8 mouse cellular contexts compared by ENCODE assay signal in genomic region chr9:67044551-67045305, GRCm38 (mm10). TPM values are rescaled to one million over a fixed set of nuclear protein-coding genes. Genes with fewer than 3 reads are reported as not detected.
A peak's percentile ranks its signal among the peaks of the same experiment; 100 is the strongest.
DNase-seq lines count a peak whose midpoint lies in the region; ATAC-seq and TF ChIP-seq lines count a peak whose summit lies in the region.

No protein-coding gene starts in this region.

- WGBS in bone marrow, adult 2 months = 15% methylated on average over 9 of the region's 9 CpGs
- 29% methylated on average over 9 of the region's 9 CpGs for WGBS in forebrain, embryonic 16.5 days
- 36% methylated on average over 9 of the region's 9 CpGs for WGBS in hindbrain, embryonic 15.5 days
- WGBS in small intestine, adult 2 months = 28% methylated on average over 9 of the region's 9 CpGs

- no peaks in the 10 kb centered on the region; the same call in 1 of the 2 replicates for H3K4me1 ChIP-seq in bone marrow, adult 2 months (ENCODE audit: control insufficient read depth, insufficient read depth, low read length)
- peaks cover 63% of the 10 kb centered on the region for H3K4me1 ChIP-seq in forebrain, embryonic 16.5 days (replicated peaks; ENCODE audit: control insufficient read depth, insufficient read depth, low read length)
- peaks cover 64% of the 10 kb centered on the region for H3K4me1 ChIP-seq in hindbrain, embryonic 15.5 days (replicated peaks)
- peaks cover 13% of the 10 kb centered on the region for H3K4me1 ChIP-seq in small intestine, adult 2 months (ENCODE audit: control insufficient read depth, insufficient read depth, insufficient read length, low read length)

- DNase-seq in adrenal gland, adult (ENCODE audit: inconsistent age in 2 of 2, low spot score in 1 of 2) = peak; percentile 77 to 86
- DNase-seq in adrenal gland, postnatal 4 days (ENCODE audit: low spot score in 2 of 2) = no peak
- peak; percentile 60 to 63 for DNase-seq in layer of hippocampus, postnatal 36 days
- DNase-seq in lung, postnatal 10 days = peak; percentile 86

- no peak overlapping the region for H3K4me2 ChIP-seq in forebrain, embryonic 16.5 days (ENCODE audit: low read length)
- H3K4me2 ChIP-seq in hindbrain, embryonic 15.5 days = peak overlapping the region; percentile 36; the same call in 1 of the 2 replicates

- peak; percentile 33; the same call in 1 of the 2 replicates for TF ChIP-seq CTCF in bone marrow, adult 2 months (IDR thresholded peaks at IDR 0.05; ENCODE audit: control insufficient read depth, insufficient read depth, low read length)
- TF ChIP-seq CTCF in small intestine, adult 2 months (IDR thresholded peaks at IDR 0.05; ENCODE audit: extremely low read depth, insufficient read length, insufficient replicate concordance, low read depth, low read length) = peak; percentile 57; the same call in 1 of the 2 replicates

- no peak overlapping the region for H3K9ac ChIP-seq in forebrain, embryonic 16.5 days (replicated peaks; ENCODE audit: low read depth, low read length)
- H3K9ac ChIP-seq in hindbrain, embryonic 15.5 days = no peak overlapping the region

- no peak overlapping the region for H3K27ac ChIP-seq in bone marrow, adult 2 months (ENCODE audit: control insufficient read depth, insufficient read depth, low read depth, low read length, poor library complexity)
- H3K27ac ChIP-seq in forebrain, embryonic 16.5 days (ENCODE audit: low read length) = no peak overlapping the region
- no peak overlapping the region for H3K27ac ChIP-seq in hindbrain, embryonic 15.5 days (replicated peaks)
- H3K27ac ChIP-seq in small intestine, adult 2 months (ENCODE audit: insufficient read depth, low read depth, low read length) = peak overlapping the region; percentile 51

- H3K9me3 ChIP-seq in forebrain, embryonic 16.5 days (ENCODE audit: control insufficient read depth, low read length) = no peaks in the 10 kb centered on the region
- no peaks in the 10 kb centered on the region for H3K9me3 ChIP-seq in hindbrain, embryonic 15.5 days

- H3K27me3 ChIP-seq in forebrain, embryonic 16.5 days (replicated peaks; ENCODE audit: control insufficient read depth, insufficient read depth, low read length) = peaks cover 24% of the 10 kb centered on the region
- H3K27me3 ChIP-seq in hindbrain, embryonic 15.5 days = peaks cover 19% of the 10 kb centered on the region
- peaks cover 22% of the 10 kb centered on the region for H3K27me3 ChIP-seq in small intestine, adult 2 months (ENCODE audit: control insufficient read depth, insufficient read depth, low read length)

- no peaks in the 10 kb centered on the region for H3K36me3 ChIP-seq in forebrain, embryonic 16.5 days (ENCODE audit: control insufficient read depth, insufficient read depth)
- H3K36me3 ChIP-seq in hindbrain, embryonic 15.5 days = no peaks in the 10 kb centered on the region
- H3K36me3 ChIP-seq in small intestine, adult 2 months (ENCODE audit: control insufficient read depth, insufficient read depth, low read length) = no peaks in the 10 kb centered on the region

- H3K4me3 ChIP-seq in bone marrow, adult 2 months (replicated peaks; ENCODE audit: control insufficient read depth, low read depth, low read length) = no peak overlapping the region
- no peak overlapping the region for H3K4me3 ChIP-seq in forebrain, embryonic 16.5 days (replicated peaks; ENCODE audit: low read length)
- H3K4me3 ChIP-seq in hindbrain, embryonic 15.5 days = no peak overlapping the region
- peak overlapping the region; percentile 3; the same call in 1 of the 2 replicates for H3K4me3 ChIP-seq in small intestine, adult 2 months (ENCODE audit: low read depth, low read length)

- ATAC-seq in forebrain, embryonic 16.5 days = peak; percentile 44
- peak; percentile 49; the same call in 1 of the 2 replicates for ATAC-seq in hindbrain, embryonic 15.5 days (ENCODE audit: low FRiP score, low read depth)

- TF ChIP-seq POLR2A in bone marrow, adult 2 months (IDR thresholded peaks at IDR 0.05; ENCODE audit: borderline replicate concordance, control insufficient read depth, low read depth, low read length) = no peak
- TF ChIP-seq POLR2A in small intestine, adult 2 months (IDR thresholded peaks at IDR 0.05; ENCODE audit: low read depth, low read length) = no peak

RNA-seq across cellular contexts. Expression of gene Tpm1, which starts 4.5 kb away (rescaled TPM):
- 100 to 1,000 TPM; 322 to 392 TPM for total RNA-seq in adrenal gland, postnatal 4 days (2021)
- 167 and 282 TPM in 2 replicates for polyA plus RNA-seq in bone marrow, adult 2 months (2011; ENCODE audit: insufficient read depth, insufficient read length, low replicate concordance, missing spikeins)
- 120 and 127 TPM in 2 replicates for polyA plus RNA-seq in forebrain, embryonic 16.5 days (2015; fragmentation: Nextera tagmentation; extraction: Ambion mirVana)
- polyA plus RNA-seq in hindbrain, embryonic 15.5 days (2015; fragmentation: Nextera tagmentation; extraction: Ambion mirVana) = 171 and 180 TPM in 2 replicates
- 100 to 1,000 TPM; 219 to 236 TPM for total RNA-seq in layer of hippocampus, postnatal 36 days (2021)
- polyA plus RNA-seq in small intestine, adult 2 months (2012; rRNA removed) = 146 and 242 TPM in 2 replicates

Comparison
In these comparisons a context has a peak if more than half of its experiments do, and no peak if none do; other contexts are left out.
1. DNase-seq: peak in adrenal gland, adult (2 of 2), layer of hippocampus, postnatal 36 days (2 of 2) and lung, postnatal 10 days (single experiment); none in adrenal gland, postnatal 4 days (0 of 2).